Mouse (Mus musculus) skeletal muscle tissue, adult 2 months (tissue): ENCODE measurements around the gene Ly6g6e.

ENCODE experiments used
- DNase-seq: peaks from one replicate; pipeline ENCODE4 v3.0.0-alpha.2; 2012; ENCODE audit warnings: low read depth, low spot score

Gene Ly6g6e

GRCm38 (mm10) chr17:35049561-35050016 lies 27.1 kb upstream of the Ly6g6e start, which contains the start of gene Clic1:
TSS of gene Clic1 (plus strand) at chr17:35049966.
- DNase-seq = no peak

DNA sequence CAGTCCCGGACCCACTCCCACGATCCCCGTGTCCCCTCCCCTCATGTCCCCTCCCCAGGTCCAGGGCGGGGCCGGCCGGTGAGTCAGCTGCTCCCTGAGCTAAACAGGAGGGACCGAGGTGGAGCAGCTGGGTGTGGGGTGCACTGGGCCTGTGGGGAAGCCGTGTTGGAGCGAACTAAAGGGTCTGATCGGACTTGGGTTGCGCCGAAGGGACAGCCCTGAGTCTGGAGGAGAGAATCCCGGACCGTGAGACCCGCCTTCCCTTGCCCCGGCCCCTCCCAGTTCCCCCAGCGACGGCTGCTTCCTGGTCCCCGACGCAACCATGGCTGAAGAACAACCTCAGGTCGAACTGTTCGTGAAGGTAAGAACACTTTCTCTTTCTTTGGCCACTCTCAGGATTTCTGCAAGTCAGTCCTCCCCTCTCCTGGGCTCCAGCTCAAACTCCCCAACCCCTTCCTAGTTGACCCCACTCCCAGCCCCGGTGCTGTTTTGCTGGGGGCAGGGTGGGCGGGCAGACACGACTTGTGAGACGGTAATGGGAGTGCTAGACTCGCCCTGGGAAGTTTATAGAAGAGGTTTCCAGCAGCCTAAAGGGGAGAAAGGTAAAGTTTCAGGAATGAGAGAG lies 26.5 kb upstream of the Ly6g6e start:
- peak; percentile 60 for DNase-seq

DNA sequence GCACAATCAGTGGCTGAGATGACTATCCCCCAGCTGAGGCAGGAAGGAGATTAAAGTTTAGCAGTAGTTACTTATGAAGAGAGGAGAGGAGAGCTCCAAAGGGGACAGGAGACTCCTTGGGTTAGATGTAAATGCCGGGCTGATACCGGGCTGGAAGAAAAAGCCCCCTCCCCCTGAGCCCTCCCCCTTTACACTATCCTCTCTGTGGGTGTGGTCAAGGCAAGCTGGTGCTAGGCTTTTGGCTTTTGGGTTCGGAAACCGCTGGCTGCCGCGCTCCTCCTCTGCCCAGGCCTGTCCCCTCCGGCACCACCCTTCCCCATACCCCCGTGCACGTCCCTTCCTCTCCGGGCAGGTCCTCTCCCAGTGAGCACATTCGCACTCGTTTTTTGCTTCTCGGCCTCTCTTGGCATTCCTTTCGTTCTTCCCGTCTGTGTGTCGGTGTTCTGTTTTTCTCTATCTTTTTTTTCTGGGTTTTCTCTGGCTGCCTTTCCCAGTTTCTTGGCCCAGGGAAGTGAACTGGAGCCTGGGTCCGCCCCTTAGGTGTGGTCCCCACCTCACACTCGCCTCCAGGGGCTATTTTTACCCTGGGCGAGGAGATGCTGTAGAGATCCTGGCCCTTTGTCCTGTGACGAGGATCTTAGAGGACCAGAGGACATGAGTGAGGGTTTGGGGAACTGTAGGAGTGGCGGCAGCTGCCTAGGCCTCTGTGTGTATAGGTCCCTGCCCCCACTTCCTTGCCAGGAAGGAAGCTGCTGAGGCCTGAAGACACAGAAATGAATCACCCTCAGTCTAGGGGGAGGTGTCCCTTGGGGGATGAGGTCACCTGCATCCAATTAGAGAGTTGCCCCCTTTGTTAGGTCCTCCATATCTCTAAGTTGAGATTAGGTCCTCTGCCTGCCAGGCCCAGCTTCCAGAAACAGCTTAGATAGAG lies 25.3 kb upstream of the Ly6g6e start:
- peak; percentile 71 for DNase-seq

DNA sequence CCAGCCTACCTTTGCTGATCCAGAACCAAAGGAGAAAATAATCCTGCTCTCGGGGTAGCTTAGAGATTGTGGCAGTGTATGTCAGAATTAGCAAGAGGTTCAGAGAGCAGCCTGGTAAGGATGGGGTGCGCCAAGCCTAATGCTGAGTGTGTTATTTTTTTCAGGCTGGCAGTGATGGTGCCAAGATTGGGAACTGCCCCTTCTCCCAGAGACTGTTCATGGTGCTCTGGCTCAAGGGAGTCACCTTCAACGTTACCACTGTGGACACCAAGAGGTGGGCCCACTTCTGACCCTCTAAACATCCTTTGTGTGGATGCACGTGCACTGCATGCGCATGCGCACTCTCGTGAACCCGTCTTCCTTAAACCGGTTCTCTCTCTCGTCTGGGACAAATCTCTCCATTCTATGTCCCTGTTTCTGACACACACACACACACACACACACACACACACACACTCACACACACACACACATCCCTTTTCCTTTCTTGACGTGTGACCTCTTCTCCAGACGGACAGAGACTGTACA lies 24.4 kb upstream of the Ly6g6e start:
- no peak for DNase-seq

- DNase-seq = no peak
Observed at GRCm38 (mm10) chr17:35055691-35056495, 20.8 kb upstream of the Ly6g6e start.

- DNase-seq = no peak
Observed at GRCm38 (mm10) chr17:35057090-35057489, 19.6 kb upstream of the Ly6g6e start.

- no peak for DNase-seq
Observed at GRCm38 (mm10) chr17:35058316-35058715, 18.4 kb upstream of the Ly6g6e start.

- DNase-seq = peak; percentile 82
Observed at GRCm38 (mm10) chr17:35058911-35059892, 17.5 kb upstream of the Ly6g6e start, which contains the start of gene Ddah2. TSS of gene Ddah2 (plus strand) at chr17:35059035.

GRCm38 (mm10) chr17:35060071-35060470 lies 16.6 kb upstream of the Ly6g6e start:
- no peak for DNase-seq

DNA sequence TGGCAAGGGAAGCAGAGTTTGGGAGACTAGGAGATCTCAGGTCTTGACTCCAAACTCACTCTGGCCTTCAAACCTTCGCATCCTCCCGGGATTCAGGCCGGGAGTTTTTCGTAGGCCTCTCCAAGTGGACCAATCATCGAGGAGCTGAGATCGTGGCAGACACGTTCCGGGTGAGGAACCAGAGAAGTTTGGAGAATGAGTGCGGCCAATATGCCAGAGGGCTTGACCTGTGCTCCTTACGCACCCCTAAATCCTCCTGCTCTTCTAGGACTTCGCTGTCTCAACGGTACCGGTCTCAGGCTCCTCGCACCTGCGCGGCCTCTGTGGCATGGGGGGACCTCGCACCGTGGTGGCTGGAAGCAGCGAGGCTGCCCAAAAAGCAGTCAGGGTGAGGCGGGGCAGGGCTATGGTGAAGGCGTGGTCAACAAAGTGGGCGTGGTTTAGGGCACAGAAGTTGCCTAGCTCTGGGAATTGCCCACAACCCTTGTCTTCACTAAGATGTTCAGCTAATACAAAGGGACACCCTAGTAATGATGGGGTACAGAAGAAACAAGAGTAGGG lies 15.9 kb upstream of the Ly6g6e start:
- no peak for DNase-seq

GRCm38 (mm10) chr17:35061299-35061698 lies 15.4 kb upstream of the Ly6g6e start:
- no peak for DNase-seq

DNA sequence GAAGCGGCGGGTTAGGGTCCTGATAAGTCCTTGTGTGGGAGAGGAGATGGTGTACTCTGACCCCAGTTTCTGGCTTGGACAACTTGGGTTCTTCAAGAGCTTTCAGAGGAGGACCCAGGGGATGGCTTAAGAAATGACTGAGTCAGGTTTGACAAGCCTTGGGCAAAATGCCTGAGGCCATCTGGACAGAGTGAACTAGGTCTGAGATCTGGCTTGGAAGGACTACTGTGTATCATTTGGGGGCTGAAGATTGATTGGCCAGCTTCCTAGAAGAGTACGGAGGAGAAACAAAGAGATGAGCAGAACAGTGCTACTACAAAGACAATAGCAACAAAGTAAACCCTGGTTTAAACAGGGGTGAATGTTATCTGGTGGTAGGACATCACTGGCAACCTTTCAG lies 13.2 kb upstream of the Ly6g6e start:
- DNase-seq = no peak

DNA sequence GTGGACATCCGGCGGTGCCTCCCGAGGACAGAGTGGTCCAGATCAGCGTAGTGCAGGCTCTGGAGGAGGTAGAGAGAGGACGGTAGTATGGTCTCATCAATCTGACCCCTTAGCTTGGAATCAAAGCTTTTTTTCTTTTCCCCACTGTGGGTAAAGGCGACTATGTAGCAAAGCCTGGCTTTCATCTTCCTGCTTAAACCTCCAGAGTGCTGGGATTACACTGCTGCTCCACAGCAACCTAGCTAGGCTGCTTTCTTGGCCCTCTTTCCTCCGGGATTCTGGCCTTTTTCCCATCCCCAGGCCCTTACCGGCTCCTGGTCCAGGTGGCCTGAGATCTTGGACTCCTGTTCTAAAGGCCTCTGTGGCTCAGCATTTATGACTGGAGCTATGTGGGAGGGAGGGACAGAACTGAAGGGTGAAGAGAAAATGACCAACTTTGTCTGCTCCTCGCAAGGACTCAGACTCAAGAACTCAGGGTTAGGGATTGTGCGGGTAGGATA lies 12.3 kb upstream of the Ly6g6e start:
- DNase-seq = no peak

DNA sequence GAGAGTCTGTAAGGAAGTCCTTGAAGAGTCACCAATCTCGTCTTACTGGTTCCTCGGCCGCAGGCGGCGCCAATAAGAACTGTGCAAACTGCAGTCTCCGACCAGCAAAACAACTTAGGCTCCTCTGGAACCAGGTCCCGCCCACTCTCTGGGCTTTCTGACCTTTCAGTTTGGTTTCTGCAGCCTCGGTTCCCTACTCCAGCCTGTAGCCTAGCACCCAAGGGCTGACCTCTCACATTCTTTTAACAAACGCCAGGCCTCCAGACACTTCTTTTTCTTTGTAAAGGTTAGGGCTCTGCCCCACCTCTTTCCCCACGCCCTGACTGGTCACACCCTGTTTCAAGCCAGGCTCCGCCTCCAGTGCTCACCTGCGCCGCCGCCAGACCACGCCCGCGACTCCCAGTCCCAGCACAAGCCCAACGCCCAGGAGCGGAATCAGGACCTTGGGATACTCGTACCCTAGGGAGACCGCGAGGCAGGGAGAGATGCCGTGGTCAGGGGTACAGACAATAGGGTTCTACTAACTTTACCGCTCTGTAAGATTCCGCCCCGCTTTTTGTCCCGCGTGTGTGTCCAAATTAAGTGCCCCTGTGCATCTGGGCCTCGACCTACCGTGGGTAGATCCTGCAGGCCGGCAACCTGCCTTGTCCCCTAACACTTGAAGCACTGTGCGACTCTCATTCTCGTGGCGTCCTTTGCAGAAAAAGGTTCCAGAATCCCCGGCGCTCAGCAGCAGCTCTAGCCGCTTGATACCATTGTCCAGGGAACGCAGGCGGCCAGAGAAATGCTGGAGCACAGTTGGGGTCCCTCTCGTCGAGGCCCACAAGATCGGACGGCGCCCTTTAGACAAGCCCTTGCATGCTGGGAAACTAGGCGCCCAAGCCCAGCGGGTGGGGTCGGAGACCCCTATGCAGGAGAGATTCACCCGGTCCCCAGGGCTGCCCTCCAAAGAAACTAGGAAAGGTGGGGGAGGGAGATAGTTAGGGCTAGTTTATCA lies 11.5 kb upstream of the Ly6g6e start, which contains the start of gene Ly6g6c:
Gene Ly6g6c, plus strand, starts transcription at position 438 of the 997 bp plus-strand sequence.
- no peak for DNase-seq

GRCm38 (mm10) chr17:35066084-35066483 lies 10.6 kb upstream of the Ly6g6e start, which contains the start of gene Mpig6b:
TSS of gene Mpig6b (minus strand) at chr17:35066184.
- DNase-seq = no peak

GRCm38 (mm10) chr17:35068213-35068914 lies 8.3 kb upstream of the Ly6g6e start:
- no peak for DNase-seq

GRCm38 (mm10) chr17:35070556-35071229 lies 6.0 kb upstream of the Ly6g6e start:
- no peak for DNase-seq
